Mouse (Mus musculus): ENCODE data around the gene Gm45717. TPM values are rescaled to one million over a fixed set of nuclear protein-coding genes. Genes with fewer than 3 reads are reported as not detected.
"Not testable (repeated sequence)": the region's sequence is repeated elsewhere in the genome, so short reads cannot be mapped to it uniquely, and the experiment has no call there.

The Gm45717 gene
- polyA plus RNA-seq, 1 experiment from 2014 or later = not detected

GRCm38 (mm10) chr7:140990185-140990584 is 34.4 kb upstream of the Gm45717 start:
- H3K4me1 ChIP-seq (ENCODE audit: control insufficient read depth, insufficient read depth, low read length) = peaks cover 7% of the 10 kb centered on the region
- no peaks in the 10 kb centered on the region for H3K9me3 ChIP-seq (ENCODE audit: control insufficient read depth, low read length)
- 0 out of 2 replicates have a peak overlapping the region, but pooled peaks have one; percentile 52 for H3K27ac ChIP-seq (replicated peaks; ENCODE audit: low read depth, low read length)
- no peak overlapping the region for H3K9ac ChIP-seq (ENCODE audit: low read length)
- DNase-seq (ENCODE audit: low spot score) (no peak), ATAC-seq (ENCODE audit: insufficient number of reproducible peaks, low FRiP score, low TSS enrichment, low read depth) (no peak)
- 67% methylated on average over 6 of the region's 6 CpGs for WGBS
- no peak overlapping the region for H3K4me3 ChIP-seq (ENCODE audit: low read depth, low read length)
- no peaks in the 10 kb centered on the region for H3K36me3 ChIP-seq (ENCODE audit: control insufficient read depth, insufficient read depth, low read length)
- no peaks in the 10 kb centered on the region for H3K27me3 ChIP-seq (ENCODE audit: control insufficient read depth, insufficient read depth, low read length)
- no peak overlapping the region for H3K4me2 ChIP-seq (ENCODE audit: low read depth, severe bottlenecking)

GRCm38 (mm10) chr7:140989022-140989421 is 33.3 kb upstream of the Gm45717 start:
- Histone ChIP-seq H3K4me3 (ENCODE audit: low read depth, low read length) (no peak overlapping the region), H3K9ac (ENCODE audit: low read length) (no peak overlapping the region), H3K36me3 (ENCODE audit: control insufficient read depth, insufficient read depth, low read length) (no peaks in the 10 kb centered on the region), H3K4me2 (ENCODE audit: low read depth, severe bottlenecking) (no peak overlapping the region), H3K27me3 (ENCODE audit: control insufficient read depth, insufficient read depth, low read length) (no peaks in the 10 kb centered on the region), H3K9me3 (ENCODE audit: control insufficient read depth, low read length) (no peaks in the 10 kb centered on the region), H3K4me1 (ENCODE audit: control insufficient read depth, insufficient read depth, low read length) (peaks cover 7% of the 10 kb centered on the region), H3K27ac (replicated peaks; ENCODE audit: low read depth, low read length) (no peak overlapping the region)
- DNase-seq (ENCODE audit: low spot score) (no peak), ATAC-seq (ENCODE audit: insufficient number of reproducible peaks, low FRiP score, low TSS enrichment, low read depth) (no peak)
- WGBS = 83% methylated on average over 4 of the region's 4 CpGs

- Histone ChIP-seq H3K9me3 (ENCODE audit: control insufficient read depth, low read length) (no peaks in the 10 kb centered on the region), H3K36me3 (ENCODE audit: control insufficient read depth, insufficient read depth, low read length) (no peaks in the 10 kb centered on the region), H3K4me3 (ENCODE audit: low read depth, low read length) (no peak overlapping the region), H3K9ac (ENCODE audit: low read length) (no peak overlapping the region), H3K27me3 (ENCODE audit: control insufficient read depth, insufficient read depth, low read length) (no peaks in the 10 kb centered on the region), H3K4me2 (ENCODE audit: low read depth, severe bottlenecking) (no peak overlapping the region), H3K4me1 (ENCODE audit: control insufficient read depth, insufficient read depth, low read length) (peaks cover 7% of the 10 kb centered on the region), H3K27ac (replicated peaks; ENCODE audit: low read depth, low read length) (no peak overlapping the region)
- 87% methylated on average over 17 of the region's 17 CpGs for WGBS
- ATAC-seq (ENCODE audit: insufficient number of reproducible peaks, low FRiP score, low TSS enrichment, low read depth) = no peak
- DNase-seq (ENCODE audit: low spot score) = no peak
Measured at GRCm38 (mm10) chr7:140987182-140988138, 31.7 kb upstream of the Gm45717 start.

GRCm38 (mm10) chr7:140982971-140983370 is 27.2 kb upstream of the Gm45717 start:
- Histone ChIP-seq H3K4me3 (ENCODE audit: low read depth, low read length) (no peak overlapping the region), H3K4me2 (ENCODE audit: low read depth, severe bottlenecking) (no peak overlapping the region), H3K9ac (ENCODE audit: low read length) (no peak overlapping the region), H3K27ac (replicated peaks; ENCODE audit: low read depth, low read length) (no peak overlapping the region), H3K4me1 (ENCODE audit: control insufficient read depth, insufficient read depth, low read length) (no peaks in the 10 kb centered on the region), H3K36me3 (ENCODE audit: control insufficient read depth, insufficient read depth, low read length) (no peaks in the 10 kb centered on the region), H3K27me3 (ENCODE audit: control insufficient read depth, insufficient read depth, low read length) (no peaks in the 10 kb centered on the region), H3K9me3 (ENCODE audit: control insufficient read depth, low read length) (no peaks in the 10 kb centered on the region)
- WGBS = 89% methylated on average over 7 of the region's 7 CpGs
- no peak for DNase-seq (ENCODE audit: low spot score)
- no peak for ATAC-seq (ENCODE audit: insufficient number of reproducible peaks, low FRiP score, low TSS enrichment, low read depth)

GRCm38 (mm10) chr7:140981704-140982103 is 26.0 kb upstream of the Gm45717 start:
- H3K4me2 ChIP-seq (ENCODE audit: low read depth, severe bottlenecking) = no peak overlapping the region
- H3K4me1 ChIP-seq (ENCODE audit: control insufficient read depth, insufficient read depth, low read length) = no peaks in the 10 kb centered on the region
- no peak overlapping the region for H3K9ac ChIP-seq (ENCODE audit: low read length)
- H3K36me3 ChIP-seq (ENCODE audit: control insufficient read depth, insufficient read depth, low read length) = no peaks in the 10 kb centered on the region
- WGBS = 97% methylated on average over 8 of the region's 8 CpGs
- ATAC-seq (ENCODE audit: insufficient number of reproducible peaks, low FRiP score, low TSS enrichment, low read depth) (no peak), DNase-seq (ENCODE audit: low spot score) (no peak)
- H3K27ac ChIP-seq (replicated peaks; ENCODE audit: low read depth, low read length) = no peak overlapping the region
- no peak overlapping the region for H3K4me3 ChIP-seq (ENCODE audit: low read depth, low read length)
- H3K27me3 ChIP-seq (ENCODE audit: control insufficient read depth, insufficient read depth, low read length) = no peaks in the 10 kb centered on the region
- no peaks in the 10 kb centered on the region for H3K9me3 ChIP-seq (ENCODE audit: control insufficient read depth, low read length)

GRCm38 (mm10) chr7:140976720-140977119 is 21.0 kb upstream of the Gm45717 start:
- WGBS = 90% methylated on average over 9 of the region's 9 CpGs
- DNase-seq (ENCODE audit: low spot score); ATAC-seq (ENCODE audit: insufficient number of reproducible peaks, low FRiP score, low TSS enrichment, low read depth): not testable (repeated sequence)

GRCm38 (mm10) chr7:140975465-140975864 is 19.7 kb upstream of the Gm45717 start:
- Histone ChIP-seq H3K27ac (replicated peaks; ENCODE audit: low read depth, low read length) (no peak overlapping the region), H3K36me3 (ENCODE audit: control insufficient read depth, insufficient read depth, low read length) (no peaks in the 10 kb centered on the region), H3K9me3 (ENCODE audit: control insufficient read depth, low read length) (no peaks in the 10 kb centered on the region), H3K4me2 (ENCODE audit: low read depth, severe bottlenecking) (no peak overlapping the region), H3K4me1 (ENCODE audit: control insufficient read depth, insufficient read depth, low read length) (peaks cover 11% of the 10 kb centered on the region; the same call in 1 of the 2 replicates), H3K9ac (ENCODE audit: low read length) (no peak overlapping the region), H3K4me3 (ENCODE audit: low read depth, low read length) (no peak overlapping the region), H3K27me3 (ENCODE audit: control insufficient read depth, insufficient read depth, low read length) (no peaks in the 10 kb centered on the region)
- ATAC-seq (ENCODE audit: insufficient number of reproducible peaks, low FRiP score, low TSS enrichment, low read depth) (no peak), DNase-seq (ENCODE audit: low spot score) (no peak)
- WGBS = 25% methylated on average over 3 of the region's 3 CpGs

More at GRCm38 (mm10) chr7:140976720-140977119, 21.0 kb upstream of the Gm45717 start:
- H3K9ac ChIP-seq (ENCODE audit: low read length); H3K27ac ChIP-seq (replicated peaks; ENCODE audit: low read depth, low read length); H3K9me3 ChIP-seq (ENCODE audit: control insufficient read depth, low read length); H3K4me2 ChIP-seq (ENCODE audit: low read depth, severe bottlenecking); H3K4me3 ChIP-seq (ENCODE audit: low read depth, low read length); H3K36me3 ChIP-seq (ENCODE audit: control insufficient read depth, insufficient read depth, low read length); H3K4me1 ChIP-seq (ENCODE audit: control insufficient read depth, insufficient read depth, low read length); H3K27me3 ChIP-seq (ENCODE audit: control insufficient read depth, insufficient read depth, low read length): not testable (repeated sequence)

GRCm38 (mm10) chr7:140974940-140975339 is 19.2 kb upstream of the Gm45717 start:
- DNase-seq (ENCODE audit: low spot score) (no peak), ATAC-seq (ENCODE audit: insufficient number of reproducible peaks, low FRiP score, low TSS enrichment, low read depth) (no peak)
- H3K4me1 ChIP-seq (ENCODE audit: control insufficient read depth, insufficient read depth, low read length) = peaks cover 11% of the 10 kb centered on the region; the same call in 1 of the 2 replicates
- H3K36me3 ChIP-seq (ENCODE audit: control insufficient read depth, insufficient read depth, low read length) = no peaks in the 10 kb centered on the region
- H3K9ac ChIP-seq (ENCODE audit: low read length) = no peak overlapping the region
- no peaks in the 10 kb centered on the region for H3K27me3 ChIP-seq (ENCODE audit: control insufficient read depth, insufficient read depth, low read length)
- H3K27ac ChIP-seq (replicated peaks; ENCODE audit: low read depth, low read length) = no peak overlapping the region
- WGBS = 24% methylated on average over 9 of the region's 9 CpGs
- no peak overlapping the region for H3K4me3 ChIP-seq (ENCODE audit: low read depth, low read length)
- H3K4me2 ChIP-seq (ENCODE audit: low read depth, severe bottlenecking) = no peak overlapping the region
- H3K9me3 ChIP-seq (ENCODE audit: control insufficient read depth, low read length) = no peaks in the 10 kb centered on the region

All from limb, embryonic 11.5 days (tissue).